Mouse (Mus musculus): Measurements from ENCODE around the gene Ptprg. TPM values are rescaled to one million over a fixed set of nuclear protein-coding genes. Genes with fewer than 3 reads are reported as not detected.
A peak's percentile ranks its signal among the peaks of the same experiment; 100 is the strongest.

Gene Ptprg
- polyA plus RNA-seq, 1 experiment from 2014 or later = 15.2 TPM

DNA sequence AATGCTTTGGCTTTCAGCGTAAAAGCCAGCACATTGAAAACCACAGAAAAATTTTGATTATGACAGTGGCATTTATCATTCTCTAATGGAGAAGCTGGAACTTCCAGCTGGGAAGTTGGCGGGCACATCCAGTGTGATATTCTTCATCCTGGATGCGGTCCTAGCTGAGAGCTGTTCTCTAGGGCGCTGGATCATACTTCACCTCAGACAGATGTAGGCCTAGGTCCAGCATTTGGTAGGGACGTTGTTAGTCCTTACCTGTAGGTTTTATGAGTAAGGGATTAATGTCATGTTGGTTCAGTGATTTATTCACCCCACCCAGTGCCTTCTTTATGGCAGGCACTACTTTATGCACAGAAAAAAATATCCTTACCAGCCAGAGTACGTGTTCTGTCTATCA lies 444.2 kb downstream of the Ptprg start:
- WGBS (ENCODE audit: insufficient replicate concordance) = 83% methylated on average over 6 of the region's 6 CpGs
- no peaks in the 10 kb centered on the region for H3K4me1 ChIP-seq (ENCODE audit: control insufficient read depth, insufficient read depth, low read length)
- H3K9ac ChIP-seq (ENCODE audit: low read depth, low read length) = no peak overlapping the region
- no peak overlapping the region for H3K27ac ChIP-seq (ENCODE audit: low read depth, low read length)
- no peak overlapping the region for H3K4me2 ChIP-seq
- no peaks in the 10 kb centered on the region for H3K27me3 ChIP-seq (ENCODE audit: control insufficient read depth, insufficient read depth, low read length)
- no peaks in the 10 kb centered on the region for H3K9me3 ChIP-seq (replicated peaks; ENCODE audit: control insufficient read depth, low read length)
- no peak for ATAC-seq (replicated peaks; ENCODE audit: insufficient number of reproducible peaks, low FRiP score, low TSS enrichment)
- no peaks in the 10 kb centered on the region for H3K36me3 ChIP-seq (ENCODE audit: control insufficient read depth, insufficient read depth, low read length)
- no peak overlapping the region for H3K4me3 ChIP-seq (ENCODE audit: low read depth, low read length)

DNA sequence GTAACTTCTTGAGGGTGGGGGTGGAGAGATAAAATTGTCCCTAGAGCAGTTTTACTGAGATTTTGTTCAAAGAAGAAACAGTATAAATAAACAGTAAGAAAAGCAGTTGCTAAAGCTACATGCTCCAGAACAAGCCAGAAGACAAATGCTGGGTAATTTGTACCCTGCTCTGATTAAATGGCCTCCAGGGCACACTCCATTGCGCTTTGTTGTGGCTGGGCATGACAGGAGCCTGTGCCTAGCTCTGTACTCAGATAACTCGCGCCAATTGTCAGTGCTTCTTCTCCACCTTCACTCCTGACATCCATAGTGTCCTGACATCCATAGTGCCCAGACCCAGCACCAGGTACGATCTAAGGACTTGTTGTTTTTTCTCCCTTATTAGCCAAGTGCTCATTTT lies 445.1 kb downstream of the Ptprg start:
- WGBS (ENCODE audit: insufficient replicate concordance) = 85% methylated on average over 4 of the region's 4 CpGs
- Histone ChIP-seq H3K27me3 (ENCODE audit: control insufficient read depth, insufficient read depth, low read length) (no peaks in the 10 kb centered on the region), H3K4me2 (no peak overlapping the region), H3K9me3 (replicated peaks; ENCODE audit: control insufficient read depth, low read length) (no peaks in the 10 kb centered on the region), H3K4me3 (ENCODE audit: low read depth, low read length) (no peak overlapping the region), H3K27ac (ENCODE audit: low read depth, low read length) (no peak overlapping the region), H3K36me3 (ENCODE audit: control insufficient read depth, insufficient read depth, low read length) (no peaks in the 10 kb centered on the region), H3K9ac (ENCODE audit: low read depth, low read length) (no peak overlapping the region), H3K4me1 (ENCODE audit: control insufficient read depth, insufficient read depth, low read length) (no peaks in the 10 kb centered on the region)
- no peak for ATAC-seq (replicated peaks; ENCODE audit: insufficient number of reproducible peaks, low FRiP score, low TSS enrichment)

DNA sequence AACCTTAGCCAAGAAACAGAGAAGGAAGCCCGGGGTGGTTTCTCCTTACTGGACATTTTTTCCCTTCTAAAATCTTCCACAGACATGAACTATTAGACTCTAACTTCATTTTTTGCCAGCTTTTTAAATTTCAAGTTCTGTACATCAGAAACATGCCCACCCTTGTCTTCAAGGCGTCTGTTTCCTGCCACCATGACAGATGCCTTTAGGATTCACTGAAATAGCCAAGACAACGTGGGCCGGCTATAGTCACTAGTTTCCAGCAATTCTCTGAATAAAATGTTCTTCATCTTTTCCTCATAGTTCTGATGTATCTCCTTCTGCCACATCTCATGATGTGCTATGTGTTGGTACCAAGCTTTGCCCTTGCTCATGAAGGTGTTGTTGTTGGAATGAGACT lies 450.7 kb downstream of the Ptprg start:
- Histone ChIP-seq H3K27ac (ENCODE audit: low read depth, low read length) (no peak overlapping the region), H3K4me1 (ENCODE audit: control insufficient read depth, insufficient read depth, low read length) (no peaks in the 10 kb centered on the region), H3K36me3 (ENCODE audit: control insufficient read depth, insufficient read depth, low read length) (no peaks in the 10 kb centered on the region), H3K9me3 (replicated peaks; ENCODE audit: control insufficient read depth, low read length) (no peaks in the 10 kb centered on the region), H3K4me2 (no peak overlapping the region), H3K4me3 (ENCODE audit: low read depth, low read length) (no peak overlapping the region), H3K27me3 (ENCODE audit: control insufficient read depth, insufficient read depth, low read length) (no peaks in the 10 kb centered on the region), H3K9ac (ENCODE audit: low read depth, low read length) (no peak overlapping the region)
- WGBS (ENCODE audit: insufficient replicate concordance) = 89% methylated on average over 4 of the region's 4 CpGs
- no peak for ATAC-seq (replicated peaks; ENCODE audit: insufficient number of reproducible peaks, low FRiP score, low TSS enrichment)

DNA sequence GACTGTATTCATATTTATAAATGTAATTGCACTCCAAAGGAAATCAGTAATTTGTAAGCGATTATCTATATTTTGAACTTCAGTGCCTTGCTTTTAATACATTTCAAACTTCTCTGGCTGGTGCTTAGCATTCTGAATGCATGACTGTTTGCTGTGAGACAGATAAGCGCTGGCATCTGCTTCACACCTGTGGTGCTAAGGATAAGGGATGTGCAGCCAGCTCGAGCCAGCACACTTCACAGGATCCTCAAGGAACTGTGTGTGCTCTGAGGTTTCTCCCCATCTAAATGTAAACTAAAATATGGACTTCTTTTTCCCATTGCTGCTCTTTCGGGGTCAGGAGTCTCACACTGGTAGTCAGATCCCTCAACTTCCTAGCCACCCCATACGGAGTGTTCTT lies 458.4 kb downstream of the Ptprg start:
- no peak overlapping the region for H3K9ac ChIP-seq (ENCODE audit: low read depth, low read length)
- H3K36me3 ChIP-seq (ENCODE audit: control insufficient read depth, insufficient read depth, low read length) = no peaks in the 10 kb centered on the region
- H3K4me3 ChIP-seq (ENCODE audit: low read depth, low read length) = no peak overlapping the region
- no peaks in the 10 kb centered on the region for H3K9me3 ChIP-seq (replicated peaks; ENCODE audit: control insufficient read depth, low read length)
- H3K4me2 ChIP-seq = no peak overlapping the region
- no peak for ATAC-seq (replicated peaks; ENCODE audit: insufficient number of reproducible peaks, low FRiP score, low TSS enrichment)
- H3K4me1 ChIP-seq (ENCODE audit: control insufficient read depth, insufficient read depth, low read length) = no peaks in the 10 kb centered on the region
- no peak overlapping the region for H3K27ac ChIP-seq (ENCODE audit: low read depth, low read length)
- no peaks in the 10 kb centered on the region for H3K27me3 ChIP-seq (ENCODE audit: control insufficient read depth, insufficient read depth, low read length)
- 75% methylated on average over 5 of the region's 5 CpGs for WGBS (ENCODE audit: insufficient replicate concordance)

DNA sequence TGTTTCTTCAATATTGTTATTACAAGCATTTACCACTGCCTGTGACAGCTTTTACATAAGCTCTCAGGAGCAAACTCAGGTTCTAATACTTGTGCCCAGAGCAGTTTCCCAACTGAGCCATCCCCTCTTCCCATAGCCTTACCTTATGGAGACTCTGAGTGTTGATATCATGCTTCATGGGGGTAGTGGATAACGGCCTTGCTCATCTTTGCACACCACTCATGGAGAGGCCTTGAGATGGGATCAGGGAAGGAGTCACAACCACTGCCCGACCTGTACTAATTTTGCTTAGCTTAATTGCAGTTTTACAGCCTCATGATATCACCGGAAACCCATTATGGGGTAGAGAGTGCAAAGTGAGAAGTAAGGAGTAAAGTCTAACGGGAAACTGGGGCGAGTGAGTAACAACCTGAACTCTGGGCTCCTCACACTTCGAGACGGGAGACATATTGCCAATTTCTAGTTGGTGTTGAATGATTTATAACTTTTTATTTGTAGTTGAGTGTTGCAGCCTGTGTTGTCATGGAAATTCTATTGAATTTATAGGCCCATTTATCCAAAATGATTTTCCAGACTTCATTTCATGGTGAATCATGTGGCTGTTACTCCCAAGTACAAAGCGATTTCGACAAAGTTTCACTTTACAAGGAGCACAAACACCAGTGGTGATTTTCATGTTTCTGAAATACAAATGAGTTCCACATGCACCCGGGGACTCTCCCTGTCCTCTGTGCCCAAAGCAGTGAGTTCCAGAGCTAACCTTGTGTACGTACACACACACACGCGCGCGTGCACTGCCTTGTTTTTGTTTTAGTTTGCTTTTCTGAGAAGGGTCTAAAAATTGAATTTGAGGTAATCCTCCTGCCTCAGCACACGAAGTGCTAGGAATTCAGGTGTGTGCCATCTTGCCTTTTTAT lies 472.7 kb downstream of the Ptprg start:
- no peak for ATAC-seq (replicated peaks; ENCODE audit: insufficient number of reproducible peaks, low FRiP score, low TSS enrichment)
- no peaks in the 10 kb centered on the region for H3K36me3 ChIP-seq (ENCODE audit: control insufficient read depth, insufficient read depth, low read length)
- H3K9ac ChIP-seq (ENCODE audit: low read depth, low read length) = no peak overlapping the region
- peaks cover 11% of the 10 kb centered on the region for H3K4me1 ChIP-seq (ENCODE audit: control insufficient read depth, insufficient read depth, low read length)
- no peaks in the 10 kb centered on the region; the same call in 1 of the 2 replicates for H3K9me3 ChIP-seq (replicated peaks; ENCODE audit: control insufficient read depth, low read length)
- H3K27me3 ChIP-seq (ENCODE audit: control insufficient read depth, insufficient read depth, low read length) = no peaks in the 10 kb centered on the region
- H3K4me3 ChIP-seq (ENCODE audit: low read depth, low read length) = no peak overlapping the region
- no peak overlapping the region for H3K4me2 ChIP-seq
- WGBS (ENCODE audit: insufficient replicate concordance) = 88% methylated on average over 16 of the region's 16 CpGs
- no peak overlapping the region for H3K27ac ChIP-seq (ENCODE audit: low read depth, low read length)

DNA sequence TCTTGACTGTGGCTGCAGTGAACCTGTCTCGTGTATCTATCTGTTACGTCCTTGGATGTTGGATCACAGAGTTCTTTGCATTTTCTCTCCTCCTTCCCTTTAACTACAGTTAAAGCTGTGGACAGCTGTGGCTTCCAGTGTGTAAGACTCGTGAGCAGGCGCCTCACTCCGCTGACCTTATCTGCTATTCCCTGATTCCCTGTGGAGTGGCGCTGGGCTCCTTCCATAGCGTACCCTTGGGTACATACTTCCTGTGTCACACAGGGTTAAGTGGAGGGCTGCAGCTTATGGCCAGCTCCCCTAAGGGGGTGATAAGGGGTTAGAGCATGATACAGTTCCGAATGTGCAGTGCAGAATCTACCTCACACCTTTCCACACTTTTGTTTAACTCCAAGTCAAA lies 473.9 kb downstream of the Ptprg start:
- no peak overlapping the region for H3K27ac ChIP-seq (ENCODE audit: low read depth, low read length)
- 0 out of 2 replicates have a peak overlapping the region, but pooled peaks have one; percentile 1 for H3K4me2 ChIP-seq
- H3K9me3 ChIP-seq (replicated peaks; ENCODE audit: control insufficient read depth, low read length) = no peaks in the 10 kb centered on the region; the same call in 1 of the 2 replicates
- 23% methylated on average over 8 of the region's 8 CpGs for WGBS (ENCODE audit: insufficient replicate concordance)
- peaks cover 11% of the 10 kb centered on the region for H3K4me1 ChIP-seq (ENCODE audit: control insufficient read depth, insufficient read depth, low read length)
- no peak overlapping the region for H3K4me3 ChIP-seq (ENCODE audit: low read depth, low read length)
- H3K9ac ChIP-seq (ENCODE audit: low read depth, low read length) = no peak overlapping the region
- no peaks in the 10 kb centered on the region for H3K27me3 ChIP-seq (ENCODE audit: control insufficient read depth, insufficient read depth, low read length)
- ATAC-seq (replicated peaks; ENCODE audit: insufficient number of reproducible peaks, low FRiP score, low TSS enrichment) = no peak
- H3K36me3 ChIP-seq (ENCODE audit: control insufficient read depth, insufficient read depth, low read length) = no peaks in the 10 kb centered on the region

DNA sequence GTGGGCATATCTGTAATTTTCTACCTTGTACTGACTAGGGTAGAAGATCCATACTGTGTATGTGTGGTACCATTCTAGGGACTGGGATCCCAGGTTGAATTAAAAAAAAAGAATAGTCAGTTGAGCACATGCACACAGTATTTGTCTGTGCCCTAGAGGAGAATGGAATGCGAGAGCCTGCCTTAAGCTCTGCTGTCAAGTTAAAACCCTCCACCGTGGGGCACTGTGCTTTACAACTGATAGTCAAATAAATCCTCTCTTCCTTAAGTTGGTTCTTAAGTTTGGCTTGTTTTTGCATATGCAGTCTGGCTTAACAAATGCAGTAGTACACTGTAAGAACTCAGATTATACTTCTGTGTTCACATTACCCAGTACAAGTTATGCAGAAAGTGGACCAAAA lies 476.6 kb downstream of the Ptprg start:
- H3K27ac ChIP-seq (ENCODE audit: low read depth, low read length) = no peak overlapping the region
- H3K4me1 ChIP-seq (ENCODE audit: control insufficient read depth, insufficient read depth, low read length) = peaks cover 11% of the 10 kb centered on the region
- H3K4me3 ChIP-seq (ENCODE audit: low read depth, low read length) = no peak overlapping the region
- no peak overlapping the region for H3K9ac ChIP-seq (ENCODE audit: low read depth, low read length)
- H3K36me3 ChIP-seq (ENCODE audit: control insufficient read depth, insufficient read depth, low read length) = no peaks in the 10 kb centered on the region
- H3K9me3 ChIP-seq (replicated peaks; ENCODE audit: control insufficient read depth, low read length) = no peaks in the 10 kb centered on the region; the same call in 1 of the 2 replicates
- no peak overlapping the region for H3K4me2 ChIP-seq
- no peak for ATAC-seq (replicated peaks; ENCODE audit: insufficient number of reproducible peaks, low FRiP score, low TSS enrichment)
- WGBS (ENCODE audit: insufficient replicate concordance) = 55% methylated on average over 2 of the region's 2 CpGs
- no peaks in the 10 kb centered on the region for H3K27me3 ChIP-seq (ENCODE audit: control insufficient read depth, insufficient read depth, low read length)

DNA sequence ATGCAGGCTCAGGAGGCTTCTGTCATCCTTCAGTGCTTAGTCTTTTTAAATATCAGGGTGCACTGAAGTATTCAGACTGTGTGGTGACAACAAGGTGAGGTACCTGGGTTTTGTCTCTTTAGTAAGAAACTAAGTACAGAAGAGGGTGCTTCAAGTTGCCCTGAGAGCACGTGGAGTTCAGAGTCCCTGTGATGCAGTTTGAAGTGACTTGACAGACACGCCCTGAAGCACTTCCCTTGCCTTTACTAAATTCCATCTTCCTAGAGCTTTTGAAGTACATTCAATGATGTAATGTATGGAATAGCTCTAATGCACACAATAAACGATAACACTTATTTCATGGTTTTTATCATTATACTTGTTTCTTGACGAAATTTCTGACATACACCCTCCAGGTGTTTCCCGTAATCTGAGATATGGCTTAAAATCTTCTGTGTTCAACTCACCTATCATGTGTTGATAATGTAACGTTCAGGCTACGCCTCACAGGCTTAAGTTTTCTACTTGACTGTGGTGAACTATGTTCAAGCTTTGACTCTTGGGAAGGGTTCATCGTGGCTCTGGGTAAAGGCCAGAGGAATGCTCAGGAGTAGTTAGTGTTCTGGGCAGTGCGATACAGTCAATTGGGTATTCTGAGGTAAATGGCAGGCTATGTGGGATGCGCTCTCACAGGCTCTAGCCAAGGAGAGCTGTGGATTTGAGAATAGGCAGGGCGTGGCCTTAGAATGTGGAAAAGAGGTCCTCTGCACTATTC lies 483.4 kb downstream of the Ptprg start:
- Histone ChIP-seq H3K4me3 (ENCODE audit: low read depth, low read length) (no peak overlapping the region), H3K9ac (ENCODE audit: low read depth, low read length) (no peak overlapping the region), H3K27me3 (ENCODE audit: control insufficient read depth, insufficient read depth, low read length) (no peaks in the 10 kb centered on the region), H3K27ac (ENCODE audit: low read depth, low read length) (no peak overlapping the region), H3K4me1 (ENCODE audit: control insufficient read depth, insufficient read depth, low read length) (no peaks in the 10 kb centered on the region), H3K9me3 (replicated peaks; ENCODE audit: control insufficient read depth, low read length) (no peaks in the 10 kb centered on the region), H3K36me3 (ENCODE audit: control insufficient read depth, insufficient read depth, low read length) (no peaks in the 10 kb centered on the region), H3K4me2 (no peak overlapping the region)
- ATAC-seq (replicated peaks; ENCODE audit: insufficient number of reproducible peaks, low FRiP score, low TSS enrichment) = no peak
- 80% methylated on average over 11 of the region's 11 CpGs for WGBS (ENCODE audit: insufficient replicate concordance)
